Comparison of ENCODE assay signal across 14 mouse cellular contexts in genomic region chr7:37874382-37874781, GRCm38 (mm10).
DNase-seq lines count a peak whose midpoint lies in the region; ATAC-seq and TF ChIP-seq lines count a peak whose summit lies in the region.
"Had no signal": no experiment of that assay in that cellular context is flagged by ENCODE, and none has a peak within 500 bp of the region (broad histone marks: within the 10 kb centered on the region; RNA-seq: fewer than 3 reads in every experiment).

No protein-coding gene starts in this region.

- H3K79me2 ChIP-seq in heart, adult 2 months (replicated peaks; ENCODE audit: control insufficient read depth, insufficient read depth, low read length), result no peaks in the 10 kb centered on the region

- no peak for TF ChIP-seq EP300 in heart, adult 2 months (IDR thresholded peaks at IDR 0.05; ENCODE audit: insufficient read depth, low read depth, low read length)

- no peak overlapping the region for H3K4me3 ChIP-seq in cerebellum, adult 2 months (replicated peaks; ENCODE audit: insufficient read depth, low read depth, low read length)
- no peak overlapping the region for H3K4me3 ChIP-seq in midbrain, embryonic 11.5 days (ENCODE audit: low read depth, low read length)
- no peak overlapping the region for H3K4me3 ChIP-seq in midbrain, embryonic 14.5 days (replicated peaks; ENCODE audit: low read depth, low read length)
- no peak overlapping the region for H3K4me3 ChIP-seq in heart, adult 2 months
- H3K4me3 ChIP-seq: heart, embryonic 12.5 days; intestine, embryonic 15.5 days; limb, embryonic 12.5 days; midbrain, embryonic 13.5 days had no signal

- H3K9me3 ChIP-seq in midbrain, embryonic 11.5 days (ENCODE audit: control insufficient read depth, low read length), result no peaks in the 10 kb centered on the region
- H3K9me3 ChIP-seq in midbrain, embryonic 14.5 days (ENCODE audit: control insufficient read depth, low read length), result no peaks in the 10 kb centered on the region
- H3K9me3 ChIP-seq: heart, embryonic 12.5 days; intestine, embryonic 15.5 days; limb, embryonic 12.5 days; midbrain, embryonic 13.5 days had no signal

- TF ChIP-seq CTCF in cerebellum, adult 2 months (IDR thresholded peaks at IDR 0.05; ENCODE audit: borderline replicate concordance, insufficient read depth, low read depth, low read length), result no peak
- TF ChIP-seq CTCF in heart, adult 2 months (IDR thresholded peaks at IDR 0.05), result no peak

- no peak overlapping the region for H3K9ac ChIP-seq in midbrain, embryonic 11.5 days (ENCODE audit: low read length)
- no peak overlapping the region for H3K9ac ChIP-seq in midbrain, embryonic 14.5 days (replicated peaks; ENCODE audit: low read length)
- H3K9ac ChIP-seq in heart, adult 2 months (ENCODE audit: low read depth, low read length), result no peak overlapping the region
- H3K9ac ChIP-seq: heart, embryonic 12.5 days; intestine, embryonic 15.5 days; limb, embryonic 12.5 days; midbrain, embryonic 13.5 days had no signal

- intact Hi-C loops in left cerebral cortex, postnatal 14 days (cut with DNase I), result no loop called here
- intact Hi-C loops in heart, adult 2 months (cut with DNase I), result no loop called here

- no peaks in the 10 kb centered on the region for H3K27me3 ChIP-seq in cerebellum, adult 2 months (ENCODE audit: control insufficient read depth, insufficient read depth, low read length)
- no peaks in the 10 kb centered on the region for H3K27me3 ChIP-seq in midbrain, embryonic 11.5 days (ENCODE audit: control insufficient read depth, insufficient read depth, low read length)
- no peaks in the 10 kb centered on the region for H3K27me3 ChIP-seq in midbrain, embryonic 14.5 days (ENCODE audit: control insufficient read depth, insufficient read depth, low read length)
- H3K27me3 ChIP-seq in heart, adult 2 months (ENCODE audit: control insufficient read depth, insufficient read depth, low read length), result no peaks in the 10 kb centered on the region; the same call in 1 of the 2 replicates
- H3K27me3 ChIP-seq: heart, embryonic 12.5 days; intestine, embryonic 15.5 days; limb, embryonic 12.5 days; midbrain, embryonic 13.5 days had no signal

- WGBS in cerebellum, adult 2 months, result 12% methylated on average over 12 of the region's 12 CpGs
- 74% methylated on average over 12 of the region's 12 CpGs for WGBS in midbrain, embryonic 11.5 days
- WGBS in midbrain, embryonic 14.5 days, result 72% methylated on average over 12 of the region's 12 CpGs
- WGBS in heart, adult 2 months, result 69% methylated on average over 12 of the region's 12 CpGs

- no peak overlapping the region for H3K4me2 ChIP-seq in midbrain, embryonic 11.5 days
- no peak overlapping the region for H3K4me2 ChIP-seq in midbrain, embryonic 14.5 days (ENCODE audit: low read length)
- H3K4me2 ChIP-seq: heart, embryonic 12.5 days; intestine, embryonic 15.5 days; limb, embryonic 12.5 days; midbrain, embryonic 13.5 days had no signal

- DNase-seq in cerebellum, postnatal 14 days, result peak; percentile 42 to 55
- no peak for DNase-seq in cerebellum, adult 2 months
- DNase-seq in midbrain, embryonic 11.5 days (ENCODE audit: low spot score, missing footprints), result peak; percentile 45
- no peak for DNase-seq in midbrain, embryonic 14.5 days
- DNase-seq in left cerebral cortex, postnatal 14 days (ENCODE audit: low spot score in 2 of 2), result peak; percentile 49 to 66
- no peak for DNase-seq in adrenal gland, adult 8-10 months
- DNase-seq in embryo, embryonic 9.5 days (ENCODE audit: extremely low spot score), result no peak
- no peak for DNase-seq in heart, adult 2 months
- DNase-seq: kidney, postnatal 10 days; lung, postnatal 36 days had no signal

- no peaks in the 10 kb centered on the region for H3K36me3 ChIP-seq in midbrain, embryonic 11.5 days (ENCODE audit: control insufficient read depth, insufficient read depth, low read length)
- H3K36me3 ChIP-seq in midbrain, embryonic 14.5 days (ENCODE audit: control insufficient read depth, insufficient read depth, low read length), result no peaks in the 10 kb centered on the region
- H3K36me3 ChIP-seq in heart, adult 2 months (ENCODE audit: control insufficient read depth, insufficient read depth, low read length), result no peaks in the 10 kb centered on the region
- H3K36me3 ChIP-seq: heart, embryonic 12.5 days; intestine, embryonic 15.5 days; limb, embryonic 12.5 days; midbrain, embryonic 13.5 days had no signal

- no peak overlapping the region for H3K27ac ChIP-seq in cerebellum, adult 2 months (ENCODE audit: insufficient read depth, low read length)
- no peak overlapping the region for H3K27ac ChIP-seq in midbrain, embryonic 11.5 days (ENCODE audit: low read depth, low read length)
- no peak overlapping the region for H3K27ac ChIP-seq in midbrain, embryonic 14.5 days (replicated peaks; ENCODE audit: low read depth, low read length)
- no peak overlapping the region for H3K27ac ChIP-seq in heart, adult 2 months
- H3K27ac ChIP-seq: intestine, embryonic 15.5 days; limb, embryonic 12.5 days; midbrain, embryonic 13.5 days had no signal

- ATAC-seq in midbrain, embryonic 11.5 days (ENCODE audit: low FRiP score), result no peak
- ATAC-seq in midbrain, embryonic 14.5 days (ENCODE audit: low FRiP score, low TSS enrichment), result no peak
- ATAC-seq: intestine, embryonic 15.5 days; midbrain, embryonic 13.5 days had no signal

- no peak for TF ChIP-seq POLR2A in cerebellum, adult 2 months (IDR thresholded peaks at IDR 0.05; ENCODE audit: borderline replicate concordance, insufficient read depth, low read length)
- no peak for TF ChIP-seq POLR2A in heart, adult 2 months (IDR thresholded peaks at IDR 0.05; ENCODE audit: insufficient read depth, low read depth, low read length)

- no peaks in the 10 kb centered on the region for H3K4me1 ChIP-seq in cerebellum, adult 2 months (ENCODE audit: control insufficient read depth, insufficient read depth, low read length)
- no peaks in the 10 kb centered on the region for H3K4me1 ChIP-seq in midbrain, embryonic 11.5 days (ENCODE audit: control insufficient read depth, insufficient read depth, low read length)
- H3K4me1 ChIP-seq in midbrain, embryonic 14.5 days (ENCODE audit: control insufficient read depth, insufficient read depth, low read length), result no peaks in the 10 kb centered on the region
- H3K4me1 ChIP-seq in heart, adult 2 months (ENCODE audit: control insufficient read depth, insufficient read depth, low read length), result no peaks in the 10 kb centered on the region
- H3K4me1 ChIP-seq: intestine, embryonic 15.5 days had no signal

Comparison
In these comparisons a context has a peak if more than half of its experiments do, and no peak if none do; other contexts are left out.
1. DNase-seq: peak in cerebellum, postnatal 14 days (2 of 2), midbrain, embryonic 11.5 days (single experiment) and left cerebral cortex, postnatal 14 days (2 of 2); none in cerebellum, adult 2 months (0 of 2), midbrain, embryonic 14.5 days (single experiment), adrenal gland, adult 8-10 months (single experiment), embryo, embryonic 9.5 days (single experiment) and heart, adult 2 months (0 of 2).